Mouse (Mus musculus) adrenal gland, adult 8-10 months (tissue): ENCODE results near the gene Ifnk. TPM values are rescaled to one million over a fixed set of nuclear protein-coding genes. Genes with fewer than 3 reads are reported as not detected.

Experiments
- DNase-seq: peaks from one replicate; pipeline ENCODE4 v3.0.0; 2022
- total RNA-seq, 4 experiments: library from RNA; stranded (reverse); gene quantifications; 2 replicates each; pipeline ENCODE4 v1.2.4; 2022

Ifnk gene
- total RNA-seq, 4 experiments from 2014 or later: 0.38 TPM; not detected in 3

- no peak for DNase-seq
Measured at GRCm38 (mm10) chr4:35140317-35140716, 11.5 kb upstream of the Ifnk start.

- DNase-seq: no peak
Measured at GRCm38 (mm10) chr4:35143472-35144102, 8.3 kb upstream of the Ifnk start.

GRCm38 (mm10) chr4:35145726-35146125 is 6.1 kb upstream of the Ifnk start:
- DNase-seq: no peak

- DNase-seq: peak; percentile 36
Measured at GRCm38 (mm10) chr4:35146597-35146996, 5.3 kb upstream of the Ifnk start.

- DNase-seq: no peak
Measured at GRCm38 (mm10) chr4:35148326-35148725, 3.5 kb upstream of the Ifnk start.

GRCm38 (mm10) chr4:35150706-35151105 is 1.1 kb upstream of the Ifnk start:
- DNase-seq: no peak

GRCm38 (mm10) chr4:35154051-35154450 is 2.2 kb downstream of the Ifnk start:
- no peak for DNase-seq

GRCm38 (mm10) chr4:35155132-35155922 is 3.5 kb downstream of the Ifnk start:
- DNase-seq: peak; percentile 46

GRCm38 (mm10) chr4:35156149-35156611 is 4.3 kb downstream of the Ifnk start:
- DNase-seq: peak; percentile 66

- peak; percentile 85 for DNase-seq
Measured at GRCm38 (mm10) chr4:35156751-35157611, 5.1 kb downstream of the Ifnk start, which contains the start of gene Mob3b. Gene Mob3b, minus strand, starts transcription at chr4:35157484.

GRCm38 (mm10) chr4:35157815-35158214 is 6.0 kb downstream of the Ifnk start:
- DNase-seq: no peak

- DNase-seq: no peak
Measured at GRCm38 (mm10) chr4:35165275-35165674, 13.4 kb downstream of the Ifnk start.

- no peak for DNase-seq
Measured at GRCm38 (mm10) chr4:35165947-35166346, 14.1 kb downstream of the Ifnk start.

GRCm38 (mm10) chr4:35167855-35168254 is 16.0 kb downstream of the Ifnk start:
- no peak for DNase-seq

- no peak for DNase-seq
Measured at GRCm38 (mm10) chr4:35169571-35170125, 17.8 kb downstream of the Ifnk start.

- DNase-seq: no peak
Measured at GRCm38 (mm10) chr4:35172471-35172870, 20.6 kb downstream of the Ifnk start.

- DNase-seq: no peak
Measured at GRCm38 (mm10) chr4:35173551-35173950, 21.7 kb downstream of the Ifnk start.

GRCm38 (mm10) chr4:35175566-35175965 is 23.7 kb downstream of the Ifnk start:
- no peak for DNase-seq

GRCm38 (mm10) chr4:35177926-35178645 is 26.2 kb downstream of the Ifnk start:
- DNase-seq: no peak

- DNase-seq: no peak
Measured at GRCm38 (mm10) chr4:35187617-35188326, 35.9 kb downstream of the Ifnk start.

GRCm38 (mm10) chr4:35189794-35190193 is 37.9 kb downstream of the Ifnk start:
- no peak for DNase-seq
